Mouse (Mus musculus): ENCODE measurements around the gene Ski. TPM values are rescaled to one million over a fixed set of nuclear protein-coding genes. Genes with fewer than 3 reads are reported as not detected.

Gene Ski
- total RNA-seq, 2 experiments from 2014 or later = 106 to 111 TPM

GRCm38 (mm10) chr4:155109471-155109870 is 112.9 kb downstream of the Ski start:
- no peak for DNase-seq (ENCODE audit: low spot score in 2 of 2)

DNA sequence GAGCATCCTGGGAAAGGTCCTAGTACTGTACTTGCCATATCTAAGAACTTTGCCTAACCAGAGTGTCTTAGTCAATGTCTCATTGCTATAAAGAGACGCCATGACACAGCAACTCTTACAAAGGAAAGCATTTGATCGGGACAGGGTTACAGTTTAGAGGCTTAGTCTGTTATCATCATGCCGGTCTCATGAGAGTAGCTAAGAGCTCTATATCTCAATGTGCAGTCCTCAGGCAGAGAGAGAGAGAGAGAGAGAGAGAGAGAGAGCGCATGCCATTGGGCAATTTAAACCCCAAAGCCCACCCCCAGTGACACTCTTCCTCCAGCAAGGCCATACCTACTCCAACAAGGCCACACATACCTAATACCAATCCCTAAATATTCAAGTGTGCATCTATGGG is 114.5 kb downstream of the Ski start:
- DNase-seq (ENCODE audit: low spot score in 2 of 2) = no peak

Other genes with a start within 250 kb of the Ski start
- gene Plch2, start 165.8 kb downstream of the Ski start, total RNA-seq (2021) = 1 to 10 TPM; 1.1 to 1.6 TPM
- gene Pex10, start 155.6 kb downstream of the Ski start, total RNA-seq (2021) = 10 to 100 TPM; 25.6 to 27.5 TPM
- 10 to 100 TPM; 90.8 to 96.1 TPM for gene Rer1, start 136.2 kb downstream of the Ski start, total RNA-seq (2021)
- 10 to 100 TPM; 12.1 to 14.9 TPM for gene Morn1, start 136.0 kb downstream of the Ski start, total RNA-seq (2021)
- gene Faap20, start 27.2 kb upstream of the Ski start, total RNA-seq (2021) = 10 to 100 TPM; 54.9 to 56.3 TPM
- gene Prkcz, start 138.8 kb upstream of the Ski start, total RNA-seq (2021) = 10 to 100 TPM in 1 of 2 experiments, 1 to 10 TPM in 1; 7.8 to 10.3 TPM
- under 1 TPM; 0.20 to 0.25 TPM for gene Gabrd, start 175.5 kb upstream of the Ski start, total RNA-seq (2021)
- gene Cfap74, start 186.6 kb upstream of the Ski start, total RNA-seq (2021) = 1 to 10 TPM; 1.1 to 1.3 TPM
- 10 to 100 TPM in 1 of 2 experiments, 1 to 10 TPM in 1; 7.4 to 14.4 TPM for gene Tmem52, start 246.5 kb upstream of the Ski start, total RNA-seq (2021)